Mouse (Mus musculus) hindbrain, embryonic 15.5 days (tissue): Measurements from ENCODE around the gene Ikzf2. TPM values are rescaled to one million over a fixed set of nuclear protein-coding genes. Genes with fewer than 3 reads are reported as not detected.

ENCODE experiments used
- ATAC-seq: fragments of 200-750 bp; cut with Nextera tagmentation; 2 replicates; pipeline ENCODE4 v1.8.0; 2017; ENCODE audit warnings: low read depth, moderate number of reproducible peaks, moderate TSS enrichment; ENCODE audit not compliant: low FRiP score
- H3K27ac ChIP-seq: fragments of 300-500 bp; sonication (generic); replicated peaks from 2 replicates; pipeline ENCODE4 v1.5.1; 2015; ENCODE audit warnings: mild to moderate bottlenecking, inconsistent platforms
- H3K27me3 ChIP-seq: fragments of 300-500 bp; sonication (generic); 2 replicates; pipeline ENCODE4 v1.6.1; 2015; ENCODE audit warnings: control low read depth, inconsistent platforms
- H3K36me3 ChIP-seq: fragments of 300-500 bp; sonication (generic); 2 replicates; pipeline ENCODE4 v1.6.1; 2015; ENCODE audit warnings: control low read depth, inconsistent platforms
- H3K4me1 ChIP-seq: fragments of 300-500 bp; sonication (generic); replicated peaks from 2 replicates; pipeline ENCODE4 v1.6.1; 2015; ENCODE audit warnings: control low read depth, inconsistent platforms
- H3K4me2 ChIP-seq: fragments of 300-500 bp; sonication (generic); 2 replicates; pipeline ENCODE4 v1.6.1; 2015; ENCODE audit warnings: moderate library complexity, mild to moderate bottlenecking, inconsistent platforms
- H3K4me3 ChIP-seq: fragments of 300-500 bp; sonication (generic); 2 replicates; pipeline ENCODE4 v1.5.1; 2015; ENCODE audit warnings: mild to moderate bottlenecking, inconsistent platforms
- H3K9ac ChIP-seq: fragments of 300-500 bp; sonication (generic); 2 replicates; pipeline ENCODE4 v1.6.1; 2015; ENCODE audit warnings: inconsistent platforms
- H3K9me3 ChIP-seq: fragments of 300-500 bp; sonication (generic); 2 replicates; pipeline ENCODE4 v1.6.1; 2016; ENCODE audit warnings: control low read depth, inconsistent platforms
- WGBS: fragments of 180-500 bp; shearing (Covaris S2); methylation state at CpG from one replicate; pipeline ENCODE4 v1.1.7; 2015; 5-methylcytosine and 5-hydroxymethylcytosine counted together
- polyA plus RNA-seq: library from polyadenylated mRNA; unstranded; fragments of >200 nt; fragmentation: Nextera tagmentation; extraction: Ambion mirVana; gene quantifications from 2 replicates; pipeline ENCODE4 v1.2.1, GENCODE M21; 2015

The Ikzf2 gene
- polyA plus RNA-seq, 1 experiment from 2014 or later, result 3.6 TPM

- ATAC-seq, result no peak
- 92% methylated on average over 5 of the region's 5 CpGs for WGBS
- no peaks in the 10 kb centered on the region for H3K27me3 ChIP-seq
These were observed 187.4 kb downstream of the Ikzf2 start for GRCm38 (mm10) chr1:69499652-69500051.

GRCm38 (mm10) chr1:69498862-69499306 lies 188.2 kb downstream of the Ikzf2 start:
- H3K4me2 ChIP-seq, result peak overlapping the region; percentile 35

More at GRCm38 (mm10) chr1:69499652-69500051, 187.4 kb downstream of the Ikzf2 start:
- Histone ChIP-seq H3K4me2 (no peak overlapping the region), H3K27ac (no peak overlapping the region), H3K4me3 (no peak overlapping the region), H3K9ac (no peak overlapping the region), H3K36me3 (no peaks in the 10 kb centered on the region), H3K4me1 (peaks cover 6% of the 10 kb centered on the region), H3K9me3 (no peaks in the 10 kb centered on the region)

GRCm38 (mm10) chr1:69496055-69496454 lies 191.0 kb downstream of the Ikzf2 start:
- Histone ChIP-seq H3K27ac (no peak overlapping the region), H3K9ac (no peak overlapping the region), H3K4me2 (no peak overlapping the region), H3K4me1 (peaks cover 6% of the 10 kb centered on the region), H3K36me3 (no peaks in the 10 kb centered on the region), H3K9me3 (no peaks in the 10 kb centered on the region), H3K27me3 (no peaks in the 10 kb centered on the region), H3K4me3 (no peak overlapping the region)
- 79% methylated on average over 4 of the region's 4 CpGs for WGBS
- no peak for ATAC-seq

More at GRCm38 (mm10) chr1:69498862-69499306, 188.2 kb downstream of the Ikzf2 start:
- Histone ChIP-seq H3K9ac (no peak overlapping the region), H3K4me1 (peaks cover 6% of the 10 kb centered on the region), H3K9me3 (no peaks in the 10 kb centered on the region), H3K27me3 (no peaks in the 10 kb centered on the region), H3K36me3 (no peaks in the 10 kb centered on the region), H3K27ac (no peak overlapping the region), H3K4me3 (no peak overlapping the region)
- WGBS, result 13% methylated on average over 7 of the region's 7 CpGs
- no peak for ATAC-seq

GRCm38 (mm10) chr1:69493309-69494047 lies 193.6 kb downstream of the Ikzf2 start:
- no peaks in the 10 kb centered on the region for H3K9me3 ChIP-seq
- H3K4me3 ChIP-seq, result no peak overlapping the region
- no peak overlapping the region for H3K9ac ChIP-seq
- 78% methylated on average over 11 of the region's 11 CpGs for WGBS
- ATAC-seq, result no peak
- H3K27ac ChIP-seq, result no peak overlapping the region
- no peaks in the 10 kb centered on the region for H3K36me3 ChIP-seq
- no peaks in the 10 kb centered on the region for H3K4me1 ChIP-seq
- no peaks in the 10 kb centered on the region for H3K27me3 ChIP-seq
- no peak overlapping the region for H3K4me2 ChIP-seq

- no peaks in the 10 kb centered on the region for H3K36me3 ChIP-seq
- H3K4me3 ChIP-seq, result no peak overlapping the region
- H3K27ac ChIP-seq, result no peak overlapping the region
- H3K4me1 ChIP-seq, result no peaks in the 10 kb centered on the region
- no peak overlapping the region for H3K9ac ChIP-seq
- no peak for ATAC-seq
- H3K9me3 ChIP-seq, result no peaks in the 10 kb centered on the region
- no peak overlapping the region for H3K4me2 ChIP-seq
- no peaks in the 10 kb centered on the region for H3K27me3 ChIP-seq
- 94% methylated on average over 4 of the region's 4 CpGs for WGBS
These were observed 195.0 kb downstream of the Ikzf2 start for GRCm38 (mm10) chr1:69492013-69492412.

GRCm38 (mm10) chr1:69489026-69489425 lies 198.0 kb downstream of the Ikzf2 start:
- Histone ChIP-seq H3K4me2 (no peak overlapping the region), H3K27ac (no peak overlapping the region), H3K4me3 (no peak overlapping the region), H3K36me3 (no peaks in the 10 kb centered on the region), H3K9me3 (no peaks in the 10 kb centered on the region), H3K4me1 (no peaks in the 10 kb centered on the region), H3K27me3 (no peaks in the 10 kb centered on the region), H3K9ac (no peak overlapping the region)
- WGBS, result 80% methylated on average over 7 of the region's 7 CpGs
- ATAC-seq, result no peak

- no peaks in the 10 kb centered on the region for H3K9me3 ChIP-seq
- no peak overlapping the region for H3K4me3 ChIP-seq
- WGBS, result 80% methylated on average over 6 of the region's 6 CpGs
- no peaks in the 10 kb centered on the region for H3K36me3 ChIP-seq
- H3K4me2 ChIP-seq, result no peak overlapping the region
- H3K4me1 ChIP-seq, result no peaks in the 10 kb centered on the region
- H3K27ac ChIP-seq, result no peak overlapping the region
- no peak for ATAC-seq
- H3K27me3 ChIP-seq, result no peaks in the 10 kb centered on the region
- no peak overlapping the region for H3K9ac ChIP-seq
These were observed 198.4 kb downstream of the Ikzf2 start for GRCm38 (mm10) chr1:69488625-69489024.

Other genes starting within 250 kb of the Ikzf2 start
- gene Spag16, start 139.7 kb upstream of the Ikzf2 start, polyA plus RNA-seq, result 1.4 and 1.9 TPM in 2 replicates